Mouse (Mus musculus): ENCODE measurements around the gene Pmvk.

The Pmvk gene

DNA sequence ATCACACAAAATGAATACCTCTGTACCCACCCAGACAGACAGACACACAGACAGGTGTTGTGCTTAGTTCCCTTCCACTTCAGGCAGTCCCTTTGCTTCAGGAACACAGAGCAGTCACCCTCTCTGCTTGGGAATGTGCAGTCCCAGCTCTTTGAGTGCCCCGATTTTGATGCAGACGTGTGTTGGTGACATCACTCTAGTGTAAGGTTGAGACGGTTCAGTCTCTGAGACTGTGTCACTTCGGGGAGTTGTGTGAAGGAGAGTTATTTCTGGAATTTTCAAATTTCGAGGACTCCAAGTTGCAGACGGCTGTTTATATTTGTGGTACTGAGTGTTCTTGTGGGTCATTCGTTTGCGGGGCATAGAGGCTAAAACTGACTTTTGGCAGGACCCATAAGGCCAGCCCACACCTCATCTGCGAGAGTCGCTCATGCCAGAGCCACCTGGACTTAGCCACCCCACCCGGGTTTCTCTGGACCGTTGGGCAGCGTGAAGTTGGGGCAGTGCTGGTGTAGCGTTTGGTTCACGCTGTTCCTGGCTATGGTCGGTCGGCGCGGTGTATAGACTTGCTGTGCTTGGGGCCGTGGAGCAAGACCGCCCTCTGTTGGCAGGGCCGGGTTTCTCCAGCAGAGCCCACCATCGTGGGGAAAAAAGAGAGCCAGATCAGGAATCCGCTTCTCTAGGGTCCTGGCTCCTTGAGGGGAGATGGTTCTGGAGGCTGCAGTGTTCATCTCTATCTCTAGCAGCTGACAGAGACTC lies 30.6 kb downstream of the Pmvk start:
- DNase-seq: peak; percentile 20

DNA sequence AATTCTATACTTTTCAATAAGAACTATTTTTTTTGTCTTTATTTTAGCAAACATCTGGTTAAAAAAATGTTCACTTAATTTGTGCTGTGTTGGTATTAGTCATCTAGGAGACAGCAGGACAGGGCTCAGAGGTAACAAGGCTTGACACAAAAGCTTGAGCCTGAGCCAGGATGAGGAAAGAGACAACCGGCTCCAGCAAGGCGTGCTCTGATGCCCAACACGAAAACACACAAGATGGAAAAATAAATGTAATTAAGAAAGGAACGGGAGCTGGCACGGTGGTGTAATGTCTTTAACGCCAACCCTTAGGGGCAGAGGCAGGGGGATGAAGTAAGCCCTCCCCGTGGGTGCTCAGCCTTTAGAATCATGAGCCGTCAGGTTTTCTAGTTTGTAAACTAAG lies 31.8 kb downstream of the Pmvk start:
- DNase-seq: no peak

DNA sequence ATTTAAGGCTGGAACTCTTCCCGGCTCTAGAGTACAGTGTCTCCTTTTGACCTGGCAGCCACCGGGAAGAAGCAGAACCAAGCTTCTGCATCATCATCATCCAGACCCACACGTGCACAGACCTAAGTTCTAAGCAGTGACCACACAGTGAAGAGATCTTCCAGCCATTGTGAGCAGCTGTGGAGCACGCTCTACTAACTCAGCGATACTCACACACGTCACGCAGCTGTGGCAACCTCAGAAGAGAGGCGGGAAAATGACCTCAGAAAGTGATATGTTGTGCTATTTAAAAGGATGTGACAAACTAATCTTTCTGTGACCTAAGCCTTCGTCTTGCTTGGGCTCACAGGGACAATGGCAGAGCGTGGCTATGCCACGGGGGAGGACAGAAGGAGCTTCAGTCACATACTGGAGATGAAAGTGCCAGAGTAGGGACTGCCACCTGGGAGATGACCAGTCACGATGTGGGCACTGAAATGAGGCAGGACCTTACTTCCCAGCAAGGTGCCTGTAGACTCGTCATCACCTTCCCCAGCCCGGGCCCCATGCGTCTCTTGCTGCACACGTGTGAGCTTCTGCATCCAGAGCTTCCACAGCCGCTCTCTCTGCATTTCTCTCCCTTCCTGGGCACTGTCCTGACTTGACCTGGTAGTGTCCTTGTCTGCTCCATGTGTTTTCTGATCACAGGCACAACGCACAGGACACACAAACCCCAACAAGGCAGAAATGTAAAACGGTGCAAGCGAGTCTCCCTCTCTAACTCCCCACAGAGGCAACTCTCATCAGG lies 32.8 kb downstream of the Pmvk start:
- DNase-seq: no peak

DNA sequence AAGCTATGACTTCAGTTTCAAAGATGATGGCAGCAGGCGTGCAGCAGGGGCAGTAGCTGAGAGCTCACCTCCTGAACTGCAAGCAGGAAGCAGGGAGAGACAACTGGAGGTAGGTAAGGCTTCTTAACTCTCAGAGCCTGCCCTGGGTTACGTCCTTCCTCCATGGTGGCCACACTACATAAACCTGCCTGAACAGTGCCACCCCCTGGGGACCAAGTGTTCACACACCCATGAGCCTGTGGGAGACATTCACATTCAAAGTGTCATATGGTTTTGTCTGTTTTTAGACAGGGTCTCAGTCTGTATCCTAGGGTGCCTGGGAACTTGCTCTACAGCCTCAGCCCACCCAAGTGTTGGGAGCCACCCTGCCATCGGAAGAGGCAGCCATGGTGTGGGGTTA lies 36.4 kb downstream of the Pmvk start:
- DNase-seq: no peak

DNA sequence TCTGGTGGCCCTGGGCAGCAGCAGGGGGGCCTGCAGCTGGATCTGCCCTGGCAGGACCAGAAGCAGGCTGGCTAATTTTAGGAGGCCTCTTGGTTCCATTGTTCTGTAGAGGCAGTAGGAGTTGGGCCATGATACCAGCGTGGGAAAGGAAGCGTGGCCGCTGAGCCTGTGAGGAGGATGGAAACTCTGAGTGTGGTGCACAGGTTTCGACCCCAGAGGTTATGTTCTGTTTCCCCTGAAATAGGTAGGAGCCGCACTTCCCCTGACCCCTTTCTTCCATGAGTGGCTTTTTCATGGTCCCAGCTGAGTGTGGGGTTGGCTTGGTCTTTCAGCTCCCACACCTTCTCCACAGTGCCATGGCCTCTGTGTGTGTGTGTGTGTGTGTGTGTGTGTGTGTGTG lies 37.2 kb downstream of the Pmvk start:
- DNase-seq: no peak

DNA sequence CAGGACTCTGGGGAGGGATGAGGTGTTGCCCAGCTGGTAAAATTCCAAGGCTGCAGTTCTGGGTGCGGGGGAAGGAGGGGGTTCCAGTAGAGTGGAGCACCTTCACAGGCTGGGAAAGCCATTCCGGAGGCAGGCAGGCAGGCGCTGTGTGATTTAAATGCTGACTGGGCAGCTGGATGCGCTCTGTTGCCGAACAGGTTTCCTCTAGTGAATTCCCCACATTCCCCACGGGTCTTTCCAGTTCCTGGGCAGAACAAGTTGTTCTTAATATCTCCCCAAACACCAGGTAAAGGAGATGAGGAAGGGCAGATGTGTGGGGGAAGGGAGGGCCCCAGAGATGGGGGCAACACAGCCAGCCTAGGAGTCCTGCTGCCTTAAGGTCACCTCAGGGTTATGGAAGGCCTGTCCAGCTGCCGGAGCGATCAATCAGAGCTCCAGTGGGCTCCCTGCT lies 38.4 kb downstream of the Pmvk start:
- no peak for DNase-seq

DNA sequence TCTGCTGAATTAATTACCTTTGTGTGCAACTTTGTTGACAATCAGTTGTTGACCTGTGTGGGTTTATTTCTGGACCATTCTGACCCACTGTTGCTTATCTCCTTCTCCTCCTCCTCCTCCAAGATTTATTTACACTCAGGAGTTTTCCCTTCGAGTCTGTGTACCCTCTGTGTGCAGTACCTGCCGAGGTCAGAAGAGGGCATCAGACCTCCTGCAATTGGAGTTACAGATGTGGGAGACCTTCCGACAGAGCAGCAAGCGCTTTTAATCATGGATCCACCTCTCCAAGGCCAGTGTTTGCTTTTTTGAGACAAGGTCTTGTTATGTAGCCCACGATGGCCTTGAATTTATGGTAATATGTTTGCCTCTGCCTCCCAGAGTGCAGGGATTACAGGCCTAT lies 40.3 kb downstream of the Pmvk start:
- DNase-seq: no peak

DNA sequence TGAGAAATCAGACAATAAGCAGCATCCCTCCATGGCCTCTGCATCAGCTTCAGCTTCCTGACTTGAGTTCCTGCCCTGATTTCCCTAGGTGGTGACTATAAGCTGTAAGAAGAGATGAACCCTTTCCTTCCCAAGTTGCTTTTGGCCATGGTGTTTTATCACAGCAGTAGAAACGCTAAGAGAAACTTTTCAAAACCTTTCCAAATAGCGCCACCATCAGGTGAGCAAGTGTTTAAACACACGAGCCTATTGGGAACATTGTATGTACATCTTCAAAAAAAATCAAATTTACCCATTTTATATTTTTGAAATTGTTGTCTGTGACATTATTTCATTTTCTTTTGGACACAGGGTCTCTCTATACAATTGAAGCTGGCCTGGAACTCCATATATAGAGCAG lies 42.0 kb downstream of the Pmvk start:
- no peak for DNase-seq

DNA sequence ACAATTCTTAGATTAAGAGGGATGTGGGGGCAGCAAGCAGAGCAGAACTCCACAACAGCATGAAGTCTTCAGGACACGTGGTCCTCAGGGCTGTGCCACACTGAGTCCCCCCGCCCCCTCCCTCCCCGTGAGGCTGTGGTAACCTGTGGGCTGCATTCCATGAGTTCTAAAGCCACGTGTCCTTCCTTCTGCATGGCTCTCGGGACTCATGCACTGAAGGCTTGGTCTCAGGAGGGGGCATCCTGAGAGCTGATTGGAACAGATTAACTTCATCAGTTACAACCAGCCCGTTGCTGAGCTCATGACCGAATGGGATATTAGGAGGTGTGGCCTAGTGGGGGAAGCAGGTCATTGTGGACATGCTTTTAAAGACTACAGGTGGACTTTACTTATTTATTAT lies 45.4 kb downstream of the Pmvk start:
- DNase-seq: no peak

DNA sequence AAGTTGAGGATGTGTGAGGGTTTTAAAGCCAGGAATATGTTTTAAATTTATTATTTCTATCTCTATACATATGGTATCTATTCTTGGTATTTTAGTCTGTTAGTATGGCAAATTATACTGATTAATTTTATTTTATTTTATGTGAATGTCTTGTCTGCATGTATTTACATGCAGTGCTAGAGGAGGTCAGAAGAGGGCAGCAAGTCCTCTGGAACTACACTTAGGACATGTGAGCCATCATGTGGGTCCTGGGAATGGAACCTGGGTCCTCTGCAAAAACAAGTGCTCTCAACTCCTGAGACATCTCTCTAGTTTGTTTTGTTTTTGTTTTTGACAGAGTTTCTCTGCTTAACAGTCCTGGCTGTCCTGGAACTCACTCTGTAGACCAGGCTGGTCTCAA lies 47.1 kb downstream of the Pmvk start:
- DNase-seq: no peak

DNA sequence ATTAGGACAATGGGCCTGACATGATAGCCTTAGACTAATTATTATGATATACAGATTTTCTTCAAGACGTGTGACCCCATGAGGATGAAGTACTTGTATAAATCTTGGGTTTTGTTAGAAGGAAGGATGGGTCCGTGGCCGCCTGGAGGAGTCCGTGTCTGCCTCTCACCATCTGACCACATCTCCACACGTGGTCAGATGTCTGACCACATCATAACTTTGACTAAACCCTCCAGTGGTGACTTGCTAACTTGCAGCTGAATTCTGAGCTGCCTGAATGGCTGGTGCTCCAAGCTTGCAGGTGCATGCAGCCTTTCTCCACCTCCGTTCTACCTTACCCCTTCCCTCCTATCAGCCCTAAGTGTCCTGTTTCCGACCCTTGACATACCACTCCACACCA lies 48.2 kb downstream of the Pmvk start:
- DNase-seq: no peak

DNA sequence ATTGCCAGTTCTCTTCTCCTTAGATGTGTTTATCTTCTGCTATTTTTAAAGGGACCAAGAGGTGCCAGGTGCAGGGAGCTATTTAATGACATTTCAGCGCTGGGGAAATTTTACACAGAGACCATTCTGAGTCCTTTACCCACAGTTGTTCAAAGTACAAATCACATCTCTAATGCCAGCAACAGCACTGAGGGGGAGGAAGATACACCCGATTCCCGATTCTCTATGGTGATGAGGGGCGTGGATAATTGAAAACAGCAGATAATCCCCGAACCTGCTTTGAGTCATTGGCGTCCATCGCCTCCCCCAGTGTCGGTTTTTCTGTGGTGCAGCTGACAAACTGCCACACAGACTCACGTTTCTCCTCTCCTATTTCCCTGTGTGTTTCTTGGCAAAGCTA lies 53.7 kb downstream of the Pmvk start:
- DNase-seq: no peak

DNA sequence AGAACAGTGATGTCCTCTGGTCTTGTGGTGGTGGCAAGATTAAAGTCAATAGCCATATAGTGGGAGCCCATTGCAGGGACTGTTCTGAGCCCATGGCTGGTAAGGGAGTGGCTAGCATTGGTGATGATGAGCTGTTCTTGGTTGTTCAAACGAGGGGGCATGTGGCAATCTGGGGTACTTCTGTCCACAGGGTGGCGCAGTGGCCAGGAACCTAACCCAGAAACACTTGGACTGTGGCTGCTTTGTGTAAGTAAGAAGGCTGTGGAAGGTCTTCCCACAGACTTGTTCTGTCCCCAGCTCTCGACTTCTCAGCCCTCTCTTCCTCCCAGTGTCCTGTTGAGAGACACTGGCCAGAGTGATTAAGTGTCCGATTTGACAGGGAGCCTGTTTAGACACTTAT lies 56.6 kb downstream of the Pmvk start:
- peak; percentile 51 for DNase-seq

DNA sequence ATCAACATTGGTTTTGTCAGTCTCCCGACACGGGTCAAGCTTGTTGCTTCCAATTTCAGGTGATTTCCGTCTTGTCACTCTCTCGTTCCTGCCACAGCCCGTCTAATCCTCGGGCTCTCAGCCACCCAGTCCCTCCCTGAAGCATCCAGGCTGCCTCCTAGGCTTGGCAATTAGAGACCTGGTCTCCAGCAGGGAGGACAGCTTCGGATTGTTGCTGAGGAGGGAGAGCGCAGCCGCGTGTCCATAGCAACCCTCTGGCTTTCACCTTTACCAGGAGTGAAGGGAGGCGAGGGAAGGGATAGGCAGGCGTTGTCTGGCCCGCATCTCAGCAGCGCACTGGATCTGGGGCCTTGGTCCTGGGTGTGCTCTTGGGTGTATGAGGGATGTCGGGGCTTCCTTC lies 57.1 kb downstream of the Pmvk start:
- DNase-seq: no peak

DNA sequence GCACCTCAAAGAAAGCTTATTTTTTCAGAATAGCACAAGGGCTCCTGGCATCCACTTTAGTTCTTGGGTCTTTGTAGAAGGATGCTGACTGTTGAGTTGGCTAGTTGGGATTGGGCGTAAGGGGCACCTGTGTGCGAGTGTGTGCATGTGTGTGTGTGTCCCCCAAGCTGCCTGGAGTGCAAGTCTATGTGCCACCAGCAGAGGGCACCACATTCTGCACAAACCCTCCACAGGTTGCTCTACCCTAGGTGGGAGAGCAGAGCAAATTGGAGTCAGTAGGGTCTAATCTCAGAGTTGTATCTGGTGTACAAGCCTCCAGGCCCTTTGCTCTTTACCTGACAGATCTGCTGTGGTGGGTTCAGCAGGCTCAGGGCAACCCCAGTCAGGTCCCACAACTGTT lies 57.9 kb downstream of the Pmvk start:
- DNase-seq: no peak

DNA sequence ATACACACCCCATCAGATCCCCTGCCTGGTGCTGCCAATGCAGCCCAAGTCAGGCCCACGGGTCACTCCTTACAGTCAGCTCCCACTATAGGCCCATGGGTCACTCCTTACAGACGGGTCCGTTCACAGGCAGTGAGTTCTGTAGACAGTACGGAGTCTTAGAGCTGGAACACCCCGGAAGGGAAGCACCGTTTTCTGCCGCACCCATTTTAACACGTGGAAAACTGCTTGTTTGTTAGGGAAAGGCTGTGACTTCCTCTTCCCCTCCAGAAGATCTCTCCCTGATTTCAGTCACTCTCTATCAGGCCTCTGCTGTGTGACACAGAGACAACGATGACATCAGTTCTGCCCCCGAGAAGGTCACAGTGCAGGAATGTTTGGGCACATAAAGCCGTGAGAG lies 61.1 kb downstream of the Pmvk start:
- no peak for DNase-seq

DNA sequence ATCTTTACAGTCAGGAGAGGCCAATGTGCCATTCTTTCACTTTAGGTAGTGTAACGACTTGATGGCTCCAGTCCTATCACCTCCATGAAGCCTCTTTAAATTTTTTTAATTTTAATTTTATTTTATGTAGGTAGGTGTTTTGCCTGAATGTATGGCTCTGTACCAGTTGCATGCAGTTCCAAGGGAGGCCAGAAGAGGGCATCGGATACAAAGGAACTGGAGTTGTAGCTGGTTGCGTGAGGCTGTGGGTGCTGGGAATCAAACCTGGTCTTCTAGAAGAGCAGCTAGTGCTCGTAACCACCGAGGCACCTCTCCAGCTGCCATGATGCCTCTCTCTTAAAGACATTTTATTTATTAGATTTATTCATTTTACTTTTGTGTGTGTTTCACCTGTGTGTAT lies 62.0 kb downstream of the Pmvk start:
- DNase-seq: no peak
